Mouse (Mus musculus) thymus, adult 2 months (tissue): ENCODE measurements at regions not wholly inside any gene's neighbourhood (a gene's known extent, or its start where the extent isn't known, plus 50 kb on each side); places are given as distances from the start of the nearest gene placed in this dataset.

Source experiments
- CTCF ChIP-seq: fragments of 200-500 bp; IDR thresholded peaks from 2 replicates; pipeline ENCODE4 v1.5.1; 2012; ENCODE audit warnings: mild to moderate bottlenecking, control low read depth, low read length, moderate library complexity, borderline replicate concordance; ENCODE audit not compliant: control insufficient read depth, poor library complexity, insufficient read depth; ENCODE audit errors: extremely low read depth
- POLR2A ChIP-seq: fragments of 200-500 bp; IDR thresholded peaks from 2 replicates; pipeline ENCODE4 v1.6.1; 2012; ENCODE audit warnings: mild to moderate bottlenecking, low read length, control low read depth, moderate library complexity; ENCODE audit not compliant: control insufficient read depth, poor library complexity, insufficient read depth; ENCODE audit errors: extremely low read depth

- TF ChIP-seq POLR2A (no peak), CTCF (no peak)
Observed at GRCm38 (mm10) chr13:101509946-101510345, 258.1 kb downstream of the Pik3r1 start.
